In genomic region chr15:36417426-36417825, GRCm38 (mm10) we compare ENCODE assay signal across 21 mouse cellular contexts.
DNase-seq lines count a peak whose midpoint lies in the region; ATAC-seq lines count a peak whose summit lies in the region.
"Had no signal": no experiment of that assay in that cellular context is flagged by ENCODE, and none has a peak within 500 bp of the region (broad histone marks: within the 10 kb centered on the region; RNA-seq: fewer than 3 reads in every experiment).

No protein-coding gene starts in this region.

- H3K9me3 ChIP-seq in midbrain, embryonic 10.5 days (replicated peaks) = no peaks in the 10 kb centered on the region
- H3K9me3 ChIP-seq: forebrain, embryonic 10.5 days; heart, embryonic 10.5 days; limb, embryonic 15.5 days; liver, embryonic 15.5 days; midbrain, embryonic 13.5 days had no signal

- H3K36me3 ChIP-seq in midbrain, embryonic 10.5 days = no peaks in the 10 kb centered on the region
- H3K36me3 ChIP-seq: forebrain, embryonic 10.5 days; heart, embryonic 10.5 days; limb, embryonic 15.5 days; liver, embryonic 15.5 days; midbrain, embryonic 13.5 days had no signal

- peak; percentile 88 for ATAC-seq in frontal cortex, adult (ENCODE audit: low TSS enrichment)
- ATAC-seq: CD4-positive, CD25-positive, alpha-beta regulatory T cell, adult 4 months; midbrain, embryonic 13.5 days; Patski had no signal

- no peak overlapping the region for H3K27ac ChIP-seq in midbrain, embryonic 10.5 days (replicated peaks)
- H3K27ac ChIP-seq: forebrain, embryonic 10.5 days; heart, embryonic 10.5 days; limb, embryonic 15.5 days; liver, embryonic 15.5 days; midbrain, embryonic 13.5 days had no signal

- no peak for DNase-seq in frontal cortex, postnatal 25 days (ENCODE audit: low spot score in 2 of 2)
- peak; percentile 80 for DNase-seq in brain, adult 2 months (ENCODE audit: low read depth, low spot score)
- DNase-seq in layer of hippocampus, adult 8-10 months (ENCODE audit: low spot score in 2 of 2) = peak; percentile 69 to 80
- DNase-seq in left cerebral cortex, postnatal 14 days (ENCODE audit: low spot score in 2 of 2) = peak; percentile 59 to 65
- DNase-seq in cerebellum, postnatal 4 days (ENCODE audit: low spot score in 2 of 2) = no peak
- no peak for DNase-seq in midbrain, embryonic 10.5 days (ENCODE audit: low spot score)
- DNase-seq in spleen, postnatal 36 days (ENCODE audit: low spot score in 2 of 2) = no peak
- DNase-seq: adrenal gland, postnatal 10 days; cerebellum, adult 11 months; cerebellum, postnatal 25 days; heart, postnatal 10 days; kidney, adult 18-20 months; kidney, postnatal 14 days had no signal

- WGBS in midbrain, embryonic 10.5 days = 81% methylated on average over 3 of the region's 3 CpGs

- no peaks in the 10 kb centered on the region for H3K27me3 ChIP-seq in midbrain, embryonic 10.5 days (ENCODE audit: low read depth, poor library complexity, severe bottlenecking)
- H3K27me3 ChIP-seq: limb, embryonic 15.5 days; midbrain, embryonic 13.5 days; Patski had no signal

- H3K4me3 ChIP-seq in midbrain, embryonic 10.5 days = no peak overlapping the region
- H3K4me3 ChIP-seq: forebrain, embryonic 10.5 days; heart, embryonic 10.5 days; limb, embryonic 15.5 days; liver, embryonic 15.5 days; midbrain, embryonic 13.5 days had no signal

- intact Hi-C loops in left cerebral cortex, postnatal 14 days (cut with DNase I) = no loop called here

- no peaks in the 10 kb centered on the region for H3K4me1 ChIP-seq in midbrain, embryonic 10.5 days
- H3K4me1 ChIP-seq: forebrain, embryonic 10.5 days; limb, embryonic 15.5 days; liver, embryonic 15.5 days; midbrain, embryonic 13.5 days had no signal

Comparison
In these comparisons a context has a peak if more than half of its experiments do, and no peak if none do; other contexts are left out.
1. DNase-seq: peak in brain, adult 2 months (single experiment), layer of hippocampus, adult 8-10 months (2 of 2) and left cerebral cortex, postnatal 14 days (2 of 2); none in frontal cortex, postnatal 25 days (0 of 2), cerebellum, postnatal 4 days (0 of 2), midbrain, embryonic 10.5 days (single experiment) and spleen, postnatal 36 days (0 of 2).